Mouse (Mus musculus) spleen, postnatal 36 days (tissue): ENCODE measurements around the gene Zfp3.
A peak's percentile ranks its signal among the peaks of the same experiment; 100 is the strongest.

Experiments
- DNase-seq, 2 experiments: peaks; one replicate each; pipeline ENCODE4 v3.0.0; 2022; ENCODE audit warnings: low spot score in 2 of 2, mixed read lengths in 1 of 2

The Zfp3 gene

GRCm38 (mm10) chr11:70806697-70807096 lies 42.7 kb downstream of the Zfp3 start:
- peak in 1 of 2 experiments; percentile 43 for DNase-seq

- DNase-seq, result no peak
Measured at GRCm38 (mm10) chr11:70807630-70808029, 43.6 kb downstream of the Zfp3 start.

GRCm38 (mm10) chr11:70808101-70808500 lies 44.1 kb downstream of the Zfp3 start:
- DNase-seq, result no peak

- no peak for DNase-seq
Measured at GRCm38 (mm10) chr11:70809011-70809410, 45.0 kb downstream of the Zfp3 start.

- DNase-seq, result no peak
Measured at GRCm38 (mm10) chr11:70811041-70811440, 47.0 kb downstream of the Zfp3 start.

- no peak for DNase-seq
Measured at GRCm38 (mm10) chr11:70811471-70812240, 47.6 kb downstream of the Zfp3 start.

- DNase-seq, result peak; percentile 80 to 83
Measured at GRCm38 (mm10) chr11:70812365-70812764, 48.4 kb downstream of the Zfp3 start, which contains the start of gene Scimp. Gene Scimp, minus strand, starts transcription at chr11:70812586.

- no peak for DNase-seq
Measured at GRCm38 (mm10) chr11:70815071-70815470, 51.1 kb downstream of the Zfp3 start.

GRCm38 (mm10) chr11:70815498-70816078 lies 51.6 kb downstream of the Zfp3 start:
- peak; percentile 52 to 62 for DNase-seq

- DNase-seq, result no peak
Measured at GRCm38 (mm10) chr11:70816770-70817169, 52.8 kb downstream of the Zfp3 start.

GRCm38 (mm10) chr11:70820120-70820519 lies 56.1 kb downstream of the Zfp3 start:
- DNase-seq, result no peak

- DNase-seq, result no peak
Measured at GRCm38 (mm10) chr11:70821728-70822591, 58.0 kb downstream of the Zfp3 start.
